Mouse (Mus musculus) testis, adult 10 weeks (tissue): ENCODE results near the gene Pnmt. TPM values are rescaled to one million over a fixed set of nuclear protein-coding genes. Genes with fewer than 3 reads are reported as not detected.

Source experiments
- polyA plus RNA-seq: library from polyadenylated mRNA; stranded (reverse); fragments of 350-450 nt; fragmentation: Illumina TruSeq; extraction: RNeasy Lipid Tissue Mini Kit (QIAGEN cat#74804); gene quantifications from one replicate; pipeline ENCODE4 v1.2.3, GENCODE M21; 2014; ENCODE audit warnings: low read depth, low replicate concordance

The Pnmt gene
- not detected for polyA plus RNA-seq

DNA sequence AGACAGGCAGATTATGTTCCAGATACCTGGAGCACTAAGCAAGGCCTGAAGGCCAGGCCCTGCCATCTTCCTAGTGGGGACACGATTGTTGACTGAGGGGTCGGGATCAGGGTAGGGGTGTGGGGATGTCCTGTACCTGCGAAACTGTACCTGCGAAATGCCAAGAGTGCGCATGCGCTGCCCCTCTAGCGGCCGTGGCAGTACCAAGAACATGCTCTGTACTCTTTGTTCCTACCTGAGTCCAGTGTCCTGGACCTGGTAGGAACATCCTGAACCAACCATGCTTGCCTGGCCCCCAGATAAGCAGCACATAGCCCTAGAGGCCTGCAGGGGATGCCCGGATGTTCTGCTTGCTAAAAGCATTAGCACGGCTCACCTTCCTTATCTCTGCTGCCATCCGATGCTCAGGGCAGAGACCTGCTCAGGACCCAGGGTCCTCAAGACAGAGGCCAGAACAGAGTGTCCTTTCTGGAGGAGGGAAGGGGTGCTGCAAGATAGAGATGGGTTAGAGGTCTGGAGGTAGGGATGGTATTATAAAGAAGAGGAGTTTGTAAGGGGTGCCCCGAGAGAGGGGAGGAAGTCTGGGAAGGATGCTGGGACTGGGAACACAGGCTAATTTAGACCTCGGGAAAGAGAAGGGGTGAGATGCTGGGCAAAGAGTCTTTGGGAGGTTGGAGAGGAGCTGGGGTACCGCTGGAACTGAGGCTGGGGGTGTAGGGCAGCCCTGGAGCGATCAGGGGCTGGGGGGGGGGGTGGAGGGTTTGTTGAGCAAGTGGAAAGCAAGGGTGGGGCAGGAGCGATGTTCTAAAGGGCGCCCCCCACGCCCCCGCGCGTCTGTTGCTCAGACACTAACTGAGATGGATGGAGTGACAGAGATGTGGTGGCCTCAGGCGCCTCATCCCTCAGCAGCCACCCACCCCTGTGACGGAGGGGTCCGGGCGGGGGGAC is at the start of gene Pnmt:
Pnmt (plus strand) TSS at position 813 of the 948 bp plus-strand sequence.

DNA sequence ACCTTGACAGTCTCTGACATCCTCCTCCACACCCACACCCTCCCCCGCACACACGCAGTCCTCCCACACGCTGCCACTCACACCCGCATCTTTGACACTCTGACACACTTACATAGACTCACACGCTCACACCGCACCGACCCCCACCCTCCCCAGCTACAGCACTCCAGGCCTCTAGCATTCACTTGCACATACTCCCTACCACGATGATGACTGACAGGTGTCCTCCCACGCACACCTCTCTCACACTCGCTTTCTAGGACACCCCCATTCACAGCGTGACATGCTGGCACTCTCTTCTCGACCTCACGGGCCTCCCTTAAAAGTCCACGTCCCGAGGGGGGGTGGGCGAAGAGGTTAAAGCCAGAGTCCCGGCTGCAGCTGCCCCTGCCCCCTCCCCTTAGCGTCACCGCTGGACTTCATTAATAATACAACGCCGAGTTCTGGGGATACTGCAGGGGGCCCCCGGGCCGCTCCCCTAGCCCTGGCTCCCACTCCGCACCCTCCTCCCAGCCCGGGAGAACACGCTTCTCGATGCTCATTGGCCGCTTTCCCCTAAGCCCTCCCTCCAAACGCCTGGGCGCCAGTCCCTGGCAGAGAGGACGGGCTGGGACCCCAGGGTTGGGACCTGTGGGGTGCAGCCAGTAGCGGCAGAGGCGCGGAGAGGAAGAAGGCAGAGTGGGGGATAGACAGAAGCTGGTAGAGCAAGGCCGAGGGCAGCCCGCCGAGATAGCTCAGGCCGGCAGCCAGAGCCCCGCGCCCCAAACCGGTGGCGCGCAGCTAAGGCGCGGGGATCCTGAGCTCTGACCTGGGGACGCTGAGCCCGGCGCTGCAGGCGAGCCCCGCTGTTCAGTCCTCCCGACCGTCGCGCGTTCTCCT is 37.9 kb upstream of the Pnmt start, which contains the start of gene Ppp1r1b:
Ppp1r1b (plus strand) TSS at position 322 of the 879 bp plus-strand sequence.

DNA sequence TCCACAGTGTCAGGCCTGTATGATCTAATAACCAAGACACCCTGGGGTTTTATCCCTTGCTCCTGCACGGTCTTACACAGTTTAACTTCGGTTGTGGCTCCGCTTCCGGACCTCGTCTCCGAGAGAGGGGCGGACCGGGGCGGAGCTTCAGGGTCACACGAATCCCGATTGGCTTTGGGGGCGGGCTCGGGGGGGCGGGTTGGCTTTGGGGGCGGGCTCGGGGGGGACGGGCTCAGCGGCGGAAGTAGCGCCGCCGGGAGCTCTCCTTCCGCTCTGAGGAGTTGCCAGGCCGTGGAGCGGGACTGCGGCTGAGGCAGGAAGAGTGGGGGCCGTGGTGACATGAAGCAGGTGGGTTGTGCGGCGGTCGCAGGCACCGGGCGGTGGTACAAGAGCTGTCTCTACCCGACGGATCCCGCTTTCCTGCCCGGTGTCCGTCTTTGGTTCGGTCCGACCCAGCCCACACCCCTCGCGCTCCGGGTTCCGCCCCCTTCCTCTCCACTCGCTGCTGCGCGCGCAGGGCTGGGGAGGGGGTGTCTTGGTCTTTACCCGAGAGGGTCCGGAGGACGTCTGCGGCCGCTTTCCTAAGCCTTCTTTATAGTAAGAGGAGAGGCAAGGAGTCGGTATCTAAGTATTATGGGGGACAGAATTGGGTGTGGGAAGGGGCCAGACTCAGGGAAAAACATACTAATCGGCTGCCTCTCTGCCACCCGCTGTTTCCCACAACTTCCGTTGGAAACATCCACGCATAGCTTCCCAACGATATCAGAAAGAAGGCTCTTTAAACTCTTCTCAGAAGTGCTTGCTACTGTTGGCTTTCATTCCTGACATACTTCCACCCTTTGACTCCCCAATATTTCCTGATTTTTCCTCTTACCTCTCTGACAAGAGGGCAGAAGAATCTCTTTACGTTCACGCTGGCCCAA is 27.8 kb upstream of the Pnmt start, which contains the start of gene Stard3:
Stard3 (plus strand) TSS at position 208 of the 923 bp plus-strand sequence.

GRCm38 (mm10) chr11:98383261-98384030 is 2.8 kb upstream of the Pnmt start, which contains the start of gene Tcap:
TSS of gene Tcap (plus strand) at chr11:98383811.

GRCm38 (mm10) chr11:98400161-98400726 is 14.0 kb downstream of the Pnmt start, which contains the start of gene Pgap3:
TSS of gene Pgap3 (minus strand) at chr11:98400490.

DNA sequence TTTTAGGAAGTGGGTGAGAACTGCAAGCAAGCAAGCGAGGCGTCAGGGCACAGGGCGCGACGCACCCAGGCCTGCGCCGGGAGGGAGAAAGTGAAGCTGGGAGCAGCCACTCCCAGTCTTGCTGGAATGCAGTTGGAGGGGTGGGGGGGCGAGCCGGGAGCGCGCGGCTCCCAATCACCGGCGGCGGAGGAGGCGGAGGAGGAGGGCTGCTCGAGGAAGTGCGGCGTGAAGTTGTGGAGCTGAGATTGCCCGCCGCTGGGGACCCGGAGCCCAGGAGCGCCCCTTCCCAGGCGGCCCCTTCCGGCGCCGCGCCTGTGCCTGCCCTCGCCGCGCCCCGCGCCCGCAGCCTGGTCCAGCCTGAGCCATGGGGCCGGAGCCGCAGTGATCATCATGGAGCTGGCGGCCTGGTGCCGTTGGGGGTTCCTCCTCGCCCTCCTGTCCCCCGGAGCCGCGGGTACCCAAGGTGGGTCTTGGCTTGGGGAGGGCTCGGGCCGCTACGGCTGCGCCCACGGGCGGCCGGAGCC is 26.1 kb downstream of the Pnmt start, which contains the start of gene Erbb2:
Erbb2 (plus strand) TSS at position 198 of the 524 bp plus-strand sequence.

Other genes with a start within 250 kb of the Pnmt start
- gene Fbxl20, start 236.0 kb upstream of the Pnmt start, polyA plus RNA-seq = 14.0 TPM
- 134 TPM for gene Med1, start 193.2 kb upstream of the Pnmt start, polyA plus RNA-seq
- 39.0 TPM for gene Cdk12, start 183.4 kb upstream of the Pnmt start, polyA plus RNA-seq
- gene Neurod2, start 56.8 kb upstream of the Pnmt start, polyA plus RNA-seq = not detected
- 0.18 TPM for gene Ppp1r1b, start 38.0 kb upstream of the Pnmt start, polyA plus RNA-seq
- gene Stard3, start 28.1 kb upstream of the Pnmt start, polyA plus RNA-seq = 0.36 TPM
- not detected for gene Tcap, start 2.6 kb upstream of the Pnmt start, polyA plus RNA-seq
- 0.20 TPM for gene Pgap3, start 14.0 kb downstream of the Pnmt start, polyA plus RNA-seq
- gene Erbb2, start 26.0 kb downstream of the Pnmt start, polyA plus RNA-seq = 0.07 TPM
- 40.6 TPM for gene Mien1, start 52.5 kb downstream of the Pnmt start, polyA plus RNA-seq
- gene Grb7, start 59.9 kb downstream of the Pnmt start, polyA plus RNA-seq = 0.24 TPM
- gene Ikzf3, start 159.6 kb downstream of the Pnmt start, polyA plus RNA-seq = 0.18 TPM
- gene Zpbp2, start 164.6 kb downstream of the Pnmt start, polyA plus RNA-seq = 608 TPM
- 10.1 TPM for gene Ormdl3, start 200.9 kb downstream of the Pnmt start, polyA plus RNA-seq
- not detected for gene Lrrc3c, start 211.8 kb downstream of the Pnmt start, polyA plus RNA-seq
- gene Gm12355, start 239.2 kb downstream of the Pnmt start, polyA plus RNA-seq = 0.56 TPM
- gene Gsdma3, start 239.9 kb downstream of the Pnmt start, polyA plus RNA-seq = not detected